Mouse (Mus musculus): ENCODE measurements around the gene Rab17.

The Rab17 gene

GRCm38 (mm10) chr1:90928575-90928934, 40.9 kb downstream of the Rab17 start:
- DNase-seq (ENCODE audit: low read depth, low spot score): peak; percentile 62

GRCm38 (mm10) chr1:90927929-90928574, 41.4 kb downstream of the Rab17 start:
- DNase-seq (ENCODE audit: low read depth, low spot score): no peak

- DNase-seq (ENCODE audit: low read depth, low spot score): no peak
These were observed 42.2 kb downstream of the Rab17 start for GRCm38 (mm10) chr1:90927308-90927707.

DNA sequence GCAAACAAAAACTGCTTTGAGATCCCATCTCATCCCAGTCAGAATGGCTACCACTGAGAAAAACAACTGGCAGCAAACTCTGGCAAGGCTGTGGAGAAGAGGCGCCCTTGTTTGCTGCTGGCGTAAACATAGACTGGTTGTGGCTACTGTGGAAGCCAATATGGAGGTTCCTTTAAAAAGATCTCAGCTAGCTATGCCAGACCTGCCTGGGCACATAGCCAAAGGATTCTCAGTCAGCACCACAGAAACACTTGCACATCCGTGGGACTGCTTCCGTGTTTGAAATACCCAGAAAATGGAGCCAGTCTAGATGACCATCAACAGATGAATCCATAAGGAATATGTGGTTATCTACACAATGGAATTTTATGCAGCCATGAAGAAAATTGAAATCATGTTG, 43.4 kb downstream of the Rab17 start:
- DNase-seq (ENCODE audit: low read depth, low spot score): no peak

GRCm38 (mm10) chr1:90921687-90922086, 47.8 kb downstream of the Rab17 start:
- DNase-seq (ENCODE audit: low read depth, low spot score): no peak

GRCm38 (mm10) chr1:90917509-90917908, 52.0 kb downstream of the Rab17 start:
- no peak for DNase-seq (ENCODE audit: low read depth, low spot score)

- no peak for DNase-seq (ENCODE audit: low read depth, low spot score)
These were observed 54.4 kb downstream of the Rab17 start, which contains the start of gene Mlph for GRCm38 (mm10) chr1:90914948-90915569. Mlph (plus strand) TSS chr1:90915085.

GRCm38 (mm10) chr1:90913231-90913630, 56.2 kb downstream of the Rab17 start:
- DNase-seq (ENCODE audit: low read depth, low spot score): no peak

GRCm38 (mm10) chr1:90909631-90910152, 59.8 kb downstream of the Rab17 start:
- DNase-seq (ENCODE audit: low read depth, low spot score): no peak

GRCm38 (mm10) chr1:90909161-90909560, 60.3 kb downstream of the Rab17 start:
- DNase-seq (ENCODE audit: low read depth, low spot score): no peak

Data from A20 (cell line).